Mouse (Mus musculus) embryonic facial prominence, embryonic 13.5 days (tissue): ENCODE measurements around the gene Capn1. TPM values are rescaled to one million over a fixed set of nuclear protein-coding genes. Genes with fewer than 3 reads are reported as not detected.

ENCODE experiments used
- ATAC-seq: fragments of 200-750 bp; cut with Nextera tagmentation; 2 replicates; pipeline ENCODE4 v1.8.0; 2017; ENCODE audit warnings: low read depth; ENCODE audit not compliant: insufficient number of reproducible peaks, insufficient read depth, low FRiP score, low TSS enrichment
- H3K27ac ChIP-seq: fragments of 300-500 bp; sonication (generic); 2 replicates; pipeline ENCODE4 v1.5.1; 2015; ENCODE audit warnings: moderate library complexity, mild to moderate bottlenecking, inconsistent platforms
- H3K27me3 ChIP-seq: fragments of 300-500 bp; sonication (generic); 2 replicates; pipeline ENCODE4 v1.6.1; 2015; ENCODE audit warnings: mild to moderate bottlenecking, inconsistent platforms
- H3K36me3 ChIP-seq: fragments of 300-500 bp; sonication (generic); 2 replicates; pipeline ENCODE4 v1.6.1; 2015; ENCODE audit warnings: mild to moderate bottlenecking, inconsistent platforms
- H3K4me1 ChIP-seq: fragments of 300-500 bp; sonication (generic); 2 replicates; pipeline ENCODE4 v1.6.1; 2015; ENCODE audit warnings: inconsistent platforms
- H3K4me2 ChIP-seq: fragments of 300-500 bp; sonication (generic); 2 replicates; pipeline ENCODE4 v1.6.1; 2015; ENCODE audit warnings: moderate library complexity, mild to moderate bottlenecking, inconsistent platforms
- H3K4me3 ChIP-seq: fragments of 300-500 bp; sonication (generic); 2 replicates; pipeline ENCODE4 v1.5.1; 2015; ENCODE audit warnings: mild to moderate bottlenecking, inconsistent platforms
- H3K9ac ChIP-seq: fragments of 300-500 bp; sonication (generic); 2 replicates; pipeline ENCODE4 v1.6.1; 2015; ENCODE audit warnings: mild to moderate bottlenecking, inconsistent platforms
- H3K9me3 ChIP-seq: fragments of 300-500 bp; sonication (generic); 2 replicates; pipeline ENCODE4 v1.6.1; 2016; ENCODE audit warnings: inconsistent platforms
- WGBS: fragments of 180-500 bp; shearing (Covaris S2); methylation state at CpG from one replicate; pipeline ENCODE4 v1.1.7; 2015; ENCODE audit warnings: mixed read lengths; 5-methylcytosine and 5-hydroxymethylcytosine counted together
- polyA plus RNA-seq: library from polyadenylated mRNA; unstranded; fragments of >200 nt; fragmentation: Nextera tagmentation; extraction: Ambion mirVana; gene quantifications from 2 replicates; pipeline ENCODE4 v1.2.1, GENCODE M21; 2015

The Capn1 gene
- polyA plus RNA-seq, result 8.1 and 10.3 TPM in 2 replicates

- peaks cover 9% of the 10 kb centered on the region for H3K27me3 ChIP-seq
- 0 out of 2 replicates have a peak within 1 kb of the TSS, but pooled peaks have one; percentile 29 for H3K27ac ChIP-seq
- H3K9ac ChIP-seq, result peak within 1 kb of the TSS; percentile 76
- ATAC-seq, result peak; percentile 73
- 2% methylated on average over 40 of the region's 40 CpGs for WGBS
- no peaks in the 10 kb centered on the region for H3K9me3 ChIP-seq
- H3K4me1 ChIP-seq, result peaks cover 27% of the 10 kb centered on the region
- H3K4me3 ChIP-seq, result peak within 1 kb of the TSS; percentile 56
- no peaks in the 10 kb centered on the region; the same call in 1 of the 2 replicates for H3K36me3 ChIP-seq
- peak within 1 kb of the TSS; percentile 82 for H3K4me2 ChIP-seq
Measured at GRCm38 (mm10) chr19:6015511-6016315, at the start of gene Capn1. TSS of gene Capn1 (minus strand) at chr19:6015897.

- Histone ChIP-seq H3K9ac (no peak overlapping the region), H3K27ac (no peak overlapping the region), H3K4me3 (peak overlapping the region; percentile 90; the same call in 1 of the 2 replicates), H3K4me2 (peak overlapping the region; percentile 100; the same call in 1 of the 2 replicates), H3K36me3 (peaks cover 13% of the 10 kb centered on the region), H3K4me1 (peaks cover 44% of the 10 kb centered on the region), H3K27me3 (no peaks in the 10 kb centered on the region), H3K9me3 (no peaks in the 10 kb centered on the region)
- no peak for ATAC-seq
- WGBS, result 94% methylated on average over 6 of the region's 6 CpGs
Measured at GRCm38 (mm10) chr19:6063081-6063480, 47.4 kb upstream of the Capn1 start.

- Histone ChIP-seq H3K9me3 (no peaks in the 10 kb centered on the region), H3K27ac (no peak overlapping the region), H3K36me3 (peaks cover 13% of the 10 kb centered on the region), H3K27me3 (no peaks in the 10 kb centered on the region), H3K9ac (peak overlapping the region; percentile 96), H3K4me2 (peak overlapping the region; percentile 100), H3K4me3 (peak overlapping the region; percentile 90), H3K4me1 (peaks cover 39% of the 10 kb centered on the region)
- no peak for ATAC-seq
- 69% methylated on average over 5 of the region's 5 CpGs for WGBS
Measured at GRCm38 (mm10) chr19:6062418-6062817, 46.7 kb upstream of the Capn1 start.

- H3K4me2 ChIP-seq, result peak overlapping the region; percentile 100
- peak overlapping the region; percentile 90 for H3K4me3 ChIP-seq
- H3K27me3 ChIP-seq, result no peaks in the 10 kb centered on the region
- peak overlapping the region; percentile 94 for H3K27ac ChIP-seq
- H3K36me3 ChIP-seq, result peaks cover 13% of the 10 kb centered on the region
- ATAC-seq, result no peak
- H3K9ac ChIP-seq, result peak overlapping the region; percentile 96
- WGBS, result 2% methylated on average over 44 of the region's 44 CpGs
- peaks cover 34% of the 10 kb centered on the region for H3K4me1 ChIP-seq
- no peaks in the 10 kb centered on the region for H3K9me3 ChIP-seq
Measured at GRCm38 (mm10) chr19:6061641-6062302, 46.1 kb upstream of the Capn1 start.

GRCm38 (mm10) chr19:6061021-6061533 lies 45.4 kb upstream of the Capn1 start, which contains the start of gene Znhit2:
TSS of gene Znhit2 (plus strand) at chr19:6061192.
- H3K36me3 ChIP-seq, result peaks cover 13% of the 10 kb centered on the region
- peak; percentile 67 for ATAC-seq
- peak within 1 kb of the TSS; percentile 94 for H3K27ac ChIP-seq
- WGBS, result 0% methylated on average over 58 of the region's 58 CpGs
- no peaks in the 10 kb centered on the region for H3K9me3 ChIP-seq
- H3K27me3 ChIP-seq, result no peaks in the 10 kb centered on the region
- H3K4me2 ChIP-seq, result peak within 1 kb of the TSS; percentile 100
- H3K4me3 ChIP-seq, result peak within 1 kb of the TSS; percentile 90
- peak within 1 kb of the TSS; percentile 96 for H3K9ac ChIP-seq
- H3K4me1 ChIP-seq, result peaks cover 34% of the 10 kb centered on the region

- no peaks in the 10 kb centered on the region for H3K9me3 ChIP-seq
- H3K4me1 ChIP-seq, result peaks cover 34% of the 10 kb centered on the region
- no peak overlapping the region for H3K27ac ChIP-seq
- no peak for ATAC-seq
- peaks cover 32% of the 10 kb centered on the region for H3K36me3 ChIP-seq
- peak overlapping the region; percentile 97 for H3K9ac ChIP-seq
- H3K4me2 ChIP-seq, result peak overlapping the region; percentile 84
- H3K27me3 ChIP-seq, result no peaks in the 10 kb centered on the region
- peak overlapping the region; percentile 86 for H3K4me3 ChIP-seq
- WGBS, result 81% methylated on average over 5 of the region's 5 CpGs
Measured at GRCm38 (mm10) chr19:6058966-6059365, 43.3 kb upstream of the Capn1 start.

- Histone ChIP-seq H3K27me3 (no peaks in the 10 kb centered on the region), H3K9me3 (no peaks in the 10 kb centered on the region), H3K27ac (peak overlapping the region; percentile 78; the same call in 1 of the 2 replicates), H3K4me3 (peak overlapping the region; percentile 86), H3K4me2 (peak overlapping the region; percentile 84), H3K4me1 (peaks cover 34% of the 10 kb centered on the region), H3K36me3 (peaks cover 37% of the 10 kb centered on the region), H3K9ac (peak overlapping the region; percentile 97)
- ATAC-seq, result no peak
- 36% methylated on average over 5 of the region's 5 CpGs for WGBS
Measured at GRCm38 (mm10) chr19:6058513-6058912, 42.8 kb upstream of the Capn1 start.

GRCm38 (mm10) chr19:6057313-6058096 lies 41.8 kb upstream of the Capn1 start, which contains the start of the genes Mrpl49 and Fau:
TSS of gene Mrpl49 (minus strand) at chr19:6057785.
TSS of gene Fau (plus strand) at chr19:6057844.
- peak within 1 kb of the TSS; percentile 78 for H3K27ac ChIP-seq
- peak within 1 kb of the TSS; percentile 86 for H3K4me3 ChIP-seq
- H3K9ac ChIP-seq, result peak within 1 kb of the TSS; percentile 97
- peaks cover 47% of the 10 kb centered on the region for H3K36me3 ChIP-seq
- ATAC-seq, result peak; percentile 81
- H3K9me3 ChIP-seq, result no peaks in the 10 kb centered on the region
- WGBS, result under 1% methylated on average over 61 of the region's 63 CpGs
- H3K4me2 ChIP-seq, result peak within 1 kb of the TSS; percentile 84
- no peaks in the 10 kb centered on the region for H3K27me3 ChIP-seq
- peaks cover 29% of the 10 kb centered on the region for H3K4me1 ChIP-seq

GRCm38 (mm10) chr19:6056696-6057095 lies 41.0 kb upstream of the Capn1 start:
- H3K27me3 ChIP-seq, result no peaks in the 10 kb centered on the region
- peak overlapping the region; percentile 97 for H3K9ac ChIP-seq
- no peak overlapping the region for H3K27ac ChIP-seq
- peaks cover 21% of the 10 kb centered on the region for H3K4me1 ChIP-seq
- H3K4me2 ChIP-seq, result peak overlapping the region; percentile 84
- H3K36me3 ChIP-seq, result peaks cover 55% of the 10 kb centered on the region
- 51% methylated on average over 4 of the region's 4 CpGs for WGBS
- H3K4me3 ChIP-seq, result peak overlapping the region; percentile 86
- ATAC-seq, result no peak
- H3K9me3 ChIP-seq, result no peaks in the 10 kb centered on the region

GRCm38 (mm10) chr19:6054296-6054695 lies 38.6 kb upstream of the Capn1 start:
- peaks cover 74% of the 10 kb centered on the region for H3K36me3 ChIP-seq
- ATAC-seq, result no peak

More at GRCm38 (mm10) chr19:6054296-6054695, 38.6 kb upstream of the Capn1 start:
- H3K4me3 ChIP-seq, result no peak overlapping the region
- H3K4me2 ChIP-seq, result no peak overlapping the region
- WGBS, result 82% methylated on average over 5 of the region's 5 CpGs
- no peak overlapping the region for H3K27ac ChIP-seq
- H3K9me3 ChIP-seq, result no peaks in the 10 kb centered on the region
- 0 out of 2 replicates have a peak overlapping the region, but pooled peaks have one; percentile 6 for H3K9ac ChIP-seq
- H3K27me3 ChIP-seq, result no peaks in the 10 kb centered on the region
- peaks cover 17% of the 10 kb centered on the region for H3K4me1 ChIP-seq
